In the genomic region with DNA sequence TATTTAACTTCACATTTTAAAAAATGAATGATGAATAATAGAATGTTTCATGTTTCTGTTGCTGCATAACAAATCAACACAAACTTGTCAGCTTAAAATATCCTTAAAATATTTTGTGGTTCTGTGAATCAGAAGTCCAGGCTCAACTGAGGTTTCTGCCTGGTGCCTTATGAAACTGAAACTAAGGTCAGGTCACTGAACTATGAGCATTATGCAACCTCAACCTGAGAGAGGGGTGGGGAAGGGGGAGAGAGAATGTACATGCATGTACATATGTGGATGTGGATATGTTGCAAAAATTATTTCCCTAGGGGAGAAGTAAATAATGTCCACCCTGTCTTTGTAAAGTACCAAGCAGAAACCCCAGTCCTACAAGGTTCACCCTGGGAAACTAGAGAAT, we compare ENCODE assay signal across 19 mouse cellular contexts. TPM values are rescaled to one million over a fixed set of nuclear protein-coding genes. Genes with fewer than 3 reads are reported as not detected.
"Had no signal": no experiment of that assay in that cellular context is flagged by ENCODE, and none has a peak within 500 bp of the region (broad histone marks: within the 10 kb centered on the region; RNA-seq: fewer than 3 reads in every experiment).

No protein-coding gene starts in this region.

- H3K9me3 ChIP-seq: liver, embryonic 15.5 days; lung, embryonic 15.5 days had no signal

- ATAC-seq: liver, postnatal 0 days; lung, postnatal 0 days had no signal

- H3K4me3 ChIP-seq: liver, embryonic 15.5 days; lung, embryonic 15.5 days; midbrain, embryonic 10.5 days; midbrain, embryonic 12.5 days; neural tube, embryonic 12.5 days had no signal

- H3K27me3 ChIP-seq: liver, embryonic 15.5 days; lung, embryonic 15.5 days; midbrain, embryonic 12.5 days; neural tube, embryonic 12.5 days had no signal

- H3K9ac ChIP-seq: liver, embryonic 15.5 days; liver, postnatal 0 days; lung, embryonic 15.5 days; midbrain, embryonic 12.5 days; neural tube, embryonic 12.5 days had no signal

- H3K4me2 ChIP-seq: liver, embryonic 15.5 days; lung, embryonic 15.5 days; midbrain, embryonic 12.5 days; neural tube, embryonic 12.5 days had no signal

- H3K4me1 ChIP-seq: liver, embryonic 15.5 days; lung, embryonic 15.5 days; midbrain, embryonic 10.5 days; midbrain, embryonic 12.5 days; neural tube, embryonic 12.5 days had no signal

- H3K36me3 ChIP-seq: liver, embryonic 15.5 days; lung, embryonic 15.5 days; midbrain, embryonic 10.5 days; midbrain, embryonic 12.5 days; neural tube, embryonic 12.5 days had no signal

- DNase-seq: liver, postnatal 0 days; lung, adult 2 months; lung, postnatal 14 days; lung, postnatal 36 days; midbrain, embryonic 14.5 days; right cerebral cortex, postnatal 14 days; thymus, adult 2 months; thymus, postnatal 25 days; thymus, postnatal 4 days had no signal

- H3K27ac ChIP-seq: liver, embryonic 15.5 days; lung, embryonic 15.5 days; macrophage; midbrain, embryonic 10.5 days; midbrain, embryonic 12.5 days; neural tube, embryonic 12.5 days had no signal

RNA-seq across cellular contexts. Expression of gene Rasgrf1, which starts 18.8 kb away (rescaled TPM):
- total RNA-seq: megakaryocyte, adult 5-6 weeks; megakaryocyte-erythroid progenitor cell, adult 5-6 weeks; neutrophil, adult 5-6 weeks had no signal
- polyA plus RNA-seq: liver, embryonic 15.5 days; macrophage had no signal
